Mouse (Mus musculus) neural tube, embryonic 11.5 days (tissue): ENCODE measurements around the gene Mx1. TPM values are rescaled to one million over a fixed set of nuclear protein-coding genes. Genes with fewer than 3 reads are reported as not detected.

Source experiments
- ATAC-seq: fragments of 200-750 bp; cut with Nextera tagmentation; 2 replicates; pipeline ENCODE4 v1.8.0; 2017; ENCODE audit warnings: moderate number of reproducible peaks, mild to moderate bottlenecking, moderate TSS enrichment, moderate library complexity; ENCODE audit not compliant: insufficient read depth, low FRiP score, low TSS enrichment
- DNase-seq: peaks from one replicate; pipeline ENCODE4 v3.0.0-alpha.2; 2015; ENCODE audit warnings: low spot score
- H3K27ac ChIP-seq: fragments of 300-500 bp; sonication (generic); 2 replicates; pipeline ENCODE4 v1.5.1; 2014; ENCODE audit warnings: low read depth, mild to moderate bottlenecking, low read length
- H3K27me3 ChIP-seq: fragments of 300-500 bp; sonication (generic); 2 replicates; pipeline ENCODE4 v1.6.1; 2014; ENCODE audit warnings: mild to moderate bottlenecking, low read length, mixed read lengths; ENCODE audit not compliant: control insufficient read depth, insufficient read depth
- H3K36me3 ChIP-seq: fragments of 300-500 bp; sonication (generic); 2 replicates; pipeline ENCODE4 v1.6.1; 2014; ENCODE audit warnings: mild to moderate bottlenecking, low read length, moderate library complexity, mixed read lengths; ENCODE audit not compliant: control insufficient read depth, insufficient read depth
- H3K4me1 ChIP-seq: fragments of 300-500 bp; sonication (generic); 2 replicates; pipeline ENCODE4 v1.6.1; 2014; ENCODE audit warnings: low read length, mixed read lengths; ENCODE audit not compliant: control insufficient read depth, insufficient read depth
- H3K4me2 ChIP-seq: fragments of 300-500 bp; sonication (generic); 2 replicates; pipeline ENCODE4 v1.6.1; 2014; ENCODE audit warnings: low read depth, mild to moderate bottlenecking, moderate library complexity
- H3K4me3 ChIP-seq: fragments of 300-500 bp; sonication (generic); 2 replicates; pipeline ENCODE4 v1.5.1; 2014; ENCODE audit warnings: low read depth, low read length
- H3K9ac ChIP-seq: fragments of 300-500 bp; sonication (generic); 2 replicates; pipeline ENCODE4 v1.6.1; 2014; ENCODE audit warnings: mild to moderate bottlenecking, low read length
- H3K9me3 ChIP-seq: fragments of 300-500 bp; sonication (generic); 2 replicates; pipeline ENCODE4 v1.6.1; 2016; ENCODE audit warnings: low read length; ENCODE audit not compliant: control insufficient read depth
- WGBS: fragments of 180-500 bp; shearing (Covaris S2); extraction: QIAGEN DNeasy Blood & Tissue Kit; methylation state at CpG from one replicate; pipeline ENCODE4 v1.1.7; 2014; 5-methylcytosine and 5-hydroxymethylcytosine counted together
- polyA plus RNA-seq: library from polyadenylated mRNA; unstranded; fragments of >200 nt; fragmentation: Nextera tagmentation; extraction: Ambion mirVana; gene quantifications from 2 replicates; pipeline ENCODE4 v1.2.1, GENCODE M21; 2014

Gene Mx1
- polyA plus RNA-seq, 1 experiment from 2014 or later, result not detected

DNA sequence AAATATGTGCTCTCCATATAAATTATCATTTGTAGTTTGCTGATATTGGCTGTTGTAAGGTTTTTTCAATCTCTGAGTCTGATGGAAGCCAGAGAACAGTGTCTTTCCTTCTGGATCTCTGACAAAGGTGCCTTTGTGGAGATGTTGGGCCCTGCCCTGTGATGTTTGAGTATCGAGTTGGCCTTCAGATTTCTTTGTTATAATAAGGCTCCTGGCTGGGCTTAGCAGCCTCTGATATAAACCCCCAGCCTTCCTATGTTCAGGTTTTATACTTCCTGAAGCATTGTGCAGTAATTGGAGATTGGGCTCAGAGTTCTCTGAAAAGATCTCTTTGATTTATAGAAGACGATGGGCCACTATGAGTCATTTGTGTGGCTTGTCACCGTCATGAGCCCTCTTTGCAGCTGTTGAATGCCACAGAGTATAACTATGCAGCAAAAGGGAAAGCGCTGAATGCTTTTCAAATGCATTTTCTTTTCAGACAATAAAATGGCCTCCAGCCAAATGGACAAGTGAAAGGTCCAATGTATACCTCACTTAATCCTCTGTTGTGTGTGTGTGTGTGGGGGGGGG is 60.4 kb downstream of the Mx1 start:
- WGBS, result 76% methylated on average over 4 of the region's 4 CpGs
- no peak for ATAC-seq
- Histone ChIP-seq H3K36me3 (no peaks in the 10 kb centered on the region), H3K4me3 (no peak overlapping the region), H3K9ac (no peak overlapping the region), H3K27me3 (no peaks in the 10 kb centered on the region), H3K4me2 (no peak overlapping the region), H3K27ac (no peak overlapping the region), H3K4me1 (no peaks in the 10 kb centered on the region), H3K9me3 (no peaks in the 10 kb centered on the region)
- no peak for DNase-seq

DNA sequence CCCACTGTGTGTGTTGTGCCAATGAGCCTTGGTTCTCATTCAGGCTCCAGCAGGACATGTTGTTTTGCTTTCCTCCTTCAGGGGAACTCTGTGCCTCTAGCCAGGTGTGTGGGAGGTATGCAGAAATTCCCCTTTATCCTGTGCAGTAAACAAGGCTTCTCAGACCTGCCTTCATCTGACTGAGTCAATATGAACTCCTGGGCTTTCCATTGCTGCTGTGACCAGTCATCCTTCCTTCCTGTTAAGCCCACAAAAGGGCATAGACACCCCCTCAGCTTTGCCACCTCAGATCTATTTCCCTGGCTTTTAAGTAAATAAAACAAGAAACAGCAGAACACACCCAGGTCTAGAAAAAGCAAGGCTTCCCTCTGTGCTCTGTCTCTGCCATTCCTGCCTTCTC is 61.0 kb downstream of the Mx1 start:
- no peaks in the 10 kb centered on the region for H3K27me3 ChIP-seq
- H3K9me3 ChIP-seq, result no peaks in the 10 kb centered on the region
- DNase-seq (no peak), ATAC-seq (no peak)
- H3K4me2 ChIP-seq, result no peak overlapping the region
- H3K4me3 ChIP-seq, result no peak overlapping the region
- H3K9ac ChIP-seq, result no peak overlapping the region
- H3K4me1 ChIP-seq, result no peaks in the 10 kb centered on the region
- no peaks in the 10 kb centered on the region for H3K36me3 ChIP-seq
- no peak overlapping the region for H3K27ac ChIP-seq

DNA sequence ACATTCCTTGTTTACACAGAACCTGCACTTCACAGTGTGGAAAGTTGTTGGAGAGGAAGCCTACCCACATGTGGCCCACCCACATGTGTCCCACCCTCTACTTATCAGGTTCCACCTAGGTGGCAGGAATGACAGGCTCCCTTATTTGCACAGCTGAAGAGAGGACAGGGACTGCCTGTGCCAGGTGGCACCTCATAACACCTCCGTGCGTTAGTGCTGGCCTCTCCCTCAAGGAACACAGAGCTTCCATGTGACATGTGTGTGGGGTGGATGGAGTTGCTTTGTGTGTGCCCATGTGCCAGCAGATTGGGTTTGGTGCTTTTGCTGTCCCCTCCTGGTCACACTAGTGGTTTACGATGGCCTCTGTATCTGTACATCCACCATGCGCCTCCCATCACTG is 62.7 kb downstream of the Mx1 start:
- Histone ChIP-seq H3K4me1 (no peaks in the 10 kb centered on the region), H3K36me3 (no peaks in the 10 kb centered on the region), H3K4me2 (no peak overlapping the region), H3K27me3 (no peaks in the 10 kb centered on the region), H3K9ac (no peak overlapping the region), H3K4me3 (no peak overlapping the region), H3K27ac (no peak overlapping the region), H3K9me3 (no peaks in the 10 kb centered on the region)
- WGBS, result 83% methylated on average over 4 of the region's 4 CpGs
- DNase-seq (no peak), ATAC-seq (no peak)

DNA sequence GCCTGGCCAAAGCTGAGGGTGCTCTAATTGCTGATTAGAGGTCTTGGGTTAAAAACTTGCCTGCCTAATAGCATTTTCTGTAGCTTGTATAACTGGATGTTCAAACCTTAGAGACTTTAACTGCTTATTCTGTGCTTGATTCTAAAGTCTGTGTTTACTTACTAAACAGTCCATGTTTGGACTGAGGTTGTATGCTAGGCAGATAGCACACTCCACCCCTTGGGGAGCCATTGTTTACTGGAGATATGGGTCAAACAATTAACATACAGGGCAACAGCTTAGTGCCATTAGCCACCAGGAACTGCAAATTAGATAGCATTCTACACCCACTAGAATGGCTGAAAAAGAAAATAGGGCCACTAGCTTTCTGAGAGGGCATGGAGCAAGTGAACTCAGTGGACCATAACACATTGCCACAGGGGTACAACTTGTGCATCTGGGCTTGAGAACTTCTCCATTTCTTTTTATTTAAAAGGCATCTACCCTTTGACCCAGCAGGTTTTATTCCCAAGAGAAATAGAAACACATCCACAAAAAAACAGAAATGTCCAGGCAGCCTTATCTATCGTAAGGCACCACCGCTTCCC is 64.7 kb downstream of the Mx1 start:
- Histone ChIP-seq H3K9ac (no peak overlapping the region), H3K36me3 (no peaks in the 10 kb centered on the region), H3K4me3 (no peak overlapping the region), H3K9me3 (no peaks in the 10 kb centered on the region), H3K27ac (no peak overlapping the region), H3K4me2 (no peak overlapping the region), H3K4me1 (no peaks in the 10 kb centered on the region), H3K27me3 (no peaks in the 10 kb centered on the region)
- 91% methylated on average over 2 of the region's 2 CpGs for WGBS
- DNase-seq (no peak), ATAC-seq (no peak)

Other genes starting within 250 kb of the Mx1 start
- 3.0 and 4.8 TPM in 2 replicates for gene Bace2, start 106.2 kb downstream of the Mx1 start, polyA plus RNA-seq
- gene Fam3b, start 51.9 kb upstream of the Mx1 start, polyA plus RNA-seq, result not detected in 2 replicates
- gene Tmprss2, start 148.3 kb upstream of the Mx1 start, polyA plus RNA-seq, result 0.23 and 0.37 TPM in 2 replicates